Mouse (Mus musculus) inflammation-experienced regulatory T-cells, adult 6 months (primary cell): ENCODE measurements around the gene Slc9a1. TPM values are rescaled to one million over a fixed set of nuclear protein-coding genes. Genes with fewer than 3 reads are reported as not detected.
A peak's percentile ranks its signal among the peaks of the same experiment; 100 is the strongest.

ENCODE experiments used
- ATAC-seq: one replicate; pipeline ENCODE4 v1.8.0; 2017
- polyA plus RNA-seq, 3 experiments: library from polyadenylated mRNA; unstranded; fragments of 100-300 nt; shearing (Covaris generic); gene quantifications; one replicate each; pipeline ENCODE4 v1.2.1; 2017

Gene Slc9a1
- polyA plus RNA-seq, 3 experiments from 2014 or later, result 13.1 to 14.8 (median 13.3) TPM

DNA sequence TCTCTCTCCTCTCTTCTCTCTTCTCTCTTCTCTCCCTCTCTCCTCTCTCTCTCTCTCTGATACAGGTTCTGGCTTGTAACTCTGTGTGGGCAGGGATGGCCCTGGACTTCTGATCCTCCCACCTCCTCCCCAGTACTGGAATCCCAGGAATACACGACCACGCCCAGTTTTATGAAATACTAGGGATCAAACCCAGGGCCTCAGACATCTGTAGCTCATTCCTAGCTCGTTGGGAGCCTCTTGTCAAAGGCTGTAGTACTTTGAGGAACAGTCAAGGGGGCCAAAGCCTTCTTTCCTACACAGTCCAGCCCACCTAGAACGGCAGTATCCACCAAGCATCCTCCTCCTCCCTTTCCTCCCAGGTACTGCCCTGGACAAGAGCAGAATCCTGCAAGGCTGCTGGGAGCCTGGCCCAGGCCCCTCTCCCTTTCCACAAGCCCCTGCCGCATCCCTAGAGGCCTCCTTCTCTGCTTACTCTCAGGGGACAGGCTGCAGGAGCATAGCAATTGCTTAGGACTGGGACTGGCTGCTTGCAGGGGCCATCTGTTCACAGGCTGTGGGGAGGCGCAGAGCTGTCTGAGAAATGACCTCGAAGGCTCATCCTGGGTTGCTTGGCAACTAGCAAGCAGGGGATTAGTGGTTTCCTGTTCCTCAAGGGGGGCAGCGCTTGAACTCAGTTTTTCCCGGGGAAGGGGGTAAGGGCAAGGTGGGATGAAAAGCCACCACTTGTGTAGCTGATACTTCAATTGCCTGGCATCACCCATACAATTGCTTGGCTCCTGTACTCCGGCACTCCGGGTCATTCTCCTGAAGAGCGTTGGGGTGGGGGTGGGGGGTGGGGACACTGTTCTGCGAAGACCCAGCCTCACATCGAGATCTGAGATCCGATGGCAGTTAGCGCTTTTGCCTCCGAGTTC, 70.2 kb downstream of the Slc9a1 start:
- ATAC-seq, result no peak

- no peak for ATAC-seq
Observed at GRCm38 (mm10) chr4:133440377-133440795, 70.9 kb downstream of the Slc9a1 start.

- no peak for ATAC-seq
Observed at GRCm38 (mm10) chr4:133442194-133442593, 72.7 kb downstream of the Slc9a1 start.

GRCm38 (mm10) chr4:133443085-133443484, 73.6 kb downstream of the Slc9a1 start:
- ATAC-seq, result no peak

- ATAC-seq, result no peak
Observed at GRCm38 (mm10) chr4:133445727-133446126, 76.2 kb downstream of the Slc9a1 start.

GRCm38 (mm10) chr4:133447366-133447765, 77.9 kb downstream of the Slc9a1 start:
- ATAC-seq, result no peak

DNA sequence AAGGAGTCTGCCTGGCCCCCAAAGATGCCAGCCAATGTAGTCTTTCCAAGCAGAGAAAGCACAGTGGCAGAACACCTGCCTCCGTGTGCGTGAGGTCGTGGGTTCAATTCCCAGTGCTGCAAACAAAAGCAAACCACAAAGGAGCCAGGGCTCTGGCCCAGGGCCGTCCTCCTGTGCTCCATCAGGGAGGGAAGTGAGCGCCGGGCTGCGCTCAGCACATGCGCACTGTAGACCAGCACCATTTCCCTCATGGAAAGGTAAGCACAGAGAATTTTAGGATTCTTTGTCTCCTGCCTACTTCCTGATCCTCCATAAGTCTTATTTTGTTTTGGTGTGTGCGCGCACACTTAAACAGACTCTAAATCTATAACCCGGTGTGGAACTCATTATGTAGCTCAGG, 78.5 kb downstream of the Slc9a1 start:
- no peak for ATAC-seq

GRCm38 (mm10) chr4:133448708-133449388, 79.3 kb downstream of the Slc9a1 start:
- ATAC-seq, result no peak

- ATAC-seq, result no peak
Observed at GRCm38 (mm10) chr4:133449726-133450125, 80.2 kb downstream of the Slc9a1 start.

DNA sequence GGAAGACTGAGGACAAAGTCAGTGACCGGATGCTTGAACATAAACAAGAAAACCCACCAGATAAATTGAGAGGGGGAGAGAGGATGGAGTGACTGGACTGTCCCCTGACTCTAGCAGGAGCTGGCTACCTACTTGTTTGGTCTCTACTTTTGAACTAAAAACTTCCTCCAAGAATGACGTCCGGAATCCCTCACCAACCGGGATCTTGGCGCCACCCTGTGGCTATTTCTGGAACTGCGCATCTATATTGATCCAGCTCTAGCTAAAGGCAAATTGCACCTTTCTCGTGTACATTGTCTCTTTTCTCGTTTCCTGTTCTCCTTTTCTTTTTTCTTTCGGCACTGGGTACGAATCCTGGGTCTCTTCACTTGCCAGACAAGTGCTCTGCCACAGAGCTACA, 82.0 kb downstream of the Slc9a1 start:
- ATAC-seq, result no peak

DNA sequence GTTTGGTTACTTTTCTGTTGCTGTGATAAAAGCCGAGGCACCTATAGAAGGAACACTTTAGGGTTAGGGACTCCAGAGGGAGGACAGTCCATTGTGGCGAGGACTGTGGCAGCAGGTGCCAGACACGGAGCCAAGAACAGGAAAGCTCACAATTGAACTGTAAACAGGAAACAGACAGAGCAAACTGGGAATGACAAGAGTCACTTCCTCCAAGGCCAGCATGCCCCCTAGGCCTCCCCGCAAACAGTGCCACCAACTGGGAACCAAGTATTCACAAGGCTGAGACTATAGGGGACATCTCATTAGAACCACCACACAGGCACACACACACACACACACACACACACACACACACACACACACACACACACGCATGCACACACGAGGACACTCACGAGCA, 82.9 kb downstream of the Slc9a1 start:
- ATAC-seq, result no peak

DNA sequence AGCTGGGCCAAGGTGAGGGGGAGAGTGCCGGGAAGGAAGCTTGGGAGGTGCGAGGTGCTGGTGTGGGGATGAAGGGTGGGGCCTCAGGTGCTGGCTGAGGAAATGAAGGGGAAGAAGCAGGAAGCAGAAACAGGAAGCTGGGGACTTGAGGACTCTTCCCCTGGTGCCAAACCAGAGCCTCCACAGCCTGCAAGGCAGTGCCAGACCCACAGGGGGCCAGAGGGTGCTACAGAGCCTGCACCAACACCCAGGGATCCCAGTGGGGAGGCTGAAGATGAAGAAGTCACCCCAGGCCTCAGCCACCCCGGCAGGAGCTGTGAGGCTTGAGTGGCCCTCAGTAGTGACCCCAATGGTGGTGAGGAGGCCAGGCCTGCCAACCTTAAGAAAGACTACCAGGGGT, 88.5 kb downstream of the Slc9a1 start:
- ATAC-seq, result no peak

DNA sequence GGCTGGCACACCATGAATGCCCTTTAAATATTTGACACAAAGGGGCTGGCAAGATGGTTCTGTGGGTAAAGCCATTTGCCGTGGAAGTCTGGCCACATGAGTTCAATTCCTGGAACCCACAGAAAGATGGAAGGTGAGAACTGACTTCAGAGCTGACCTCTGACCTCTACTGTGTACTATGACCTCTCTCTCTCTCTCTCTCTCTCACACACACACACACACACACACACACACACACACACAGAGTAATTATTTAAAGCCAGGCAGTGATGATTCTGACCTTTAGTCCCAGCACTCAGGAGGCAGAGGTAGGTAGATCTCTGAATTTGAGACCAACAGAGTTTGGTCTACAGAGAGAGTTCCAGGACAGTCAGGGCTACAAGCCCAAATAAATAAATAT, 90.5 kb downstream of the Slc9a1 start:
- ATAC-seq, result no peak

DNA sequence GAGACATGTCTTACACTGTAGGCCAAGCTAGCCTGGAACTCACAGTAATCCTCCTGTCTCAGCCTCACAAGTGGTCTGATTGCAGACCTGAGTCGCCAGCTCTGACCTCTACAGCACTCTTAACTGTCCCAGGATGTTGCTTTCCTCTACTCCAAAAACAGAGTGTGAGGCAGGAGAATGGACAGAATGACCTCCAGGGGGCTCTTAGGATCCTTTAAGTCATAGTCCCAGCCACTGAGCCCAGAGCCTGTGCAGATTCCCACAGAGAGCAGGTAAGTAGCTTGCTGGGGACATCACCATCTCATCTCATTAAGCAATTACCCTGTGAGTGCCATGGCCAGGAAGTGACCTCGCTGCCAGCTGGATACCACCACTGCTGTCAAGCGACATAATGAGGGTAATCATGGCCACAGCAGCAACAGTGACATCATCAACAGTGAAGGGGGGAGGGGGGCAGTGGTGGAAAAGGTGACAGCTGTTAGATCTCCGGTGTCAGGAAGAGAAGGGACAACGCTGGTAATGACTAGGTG, 91.4 kb downstream of the Slc9a1 start:
- no peak for ATAC-seq

GRCm38 (mm10) chr4:133461362-133461761, 91.9 kb downstream of the Slc9a1 start:
- no peak for ATAC-seq

- no peak for ATAC-seq
Observed at GRCm38 (mm10) chr4:133463184-133463583, 93.7 kb downstream of the Slc9a1 start.

DNA sequence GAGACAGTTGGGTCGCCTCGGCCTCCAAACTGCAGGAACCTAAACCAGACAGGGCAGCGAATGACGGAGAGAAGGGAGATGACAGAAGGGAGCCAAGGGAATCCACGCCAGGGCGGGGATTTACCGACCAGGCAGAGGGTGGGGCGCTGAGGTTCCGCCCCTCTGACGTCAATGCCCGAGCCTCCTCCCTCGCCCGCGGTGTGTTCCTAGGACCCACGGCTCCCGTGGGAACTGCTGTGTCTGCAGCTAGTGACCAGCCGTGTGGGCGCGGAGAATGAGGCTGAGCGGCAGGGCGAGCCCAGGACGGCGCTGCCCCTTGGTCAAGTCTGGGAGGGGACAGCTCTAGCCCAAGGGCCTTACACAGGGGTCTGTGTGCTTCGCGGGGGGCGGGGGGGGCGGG, 98.6 kb downstream of the Slc9a1 start:
- peak; percentile 61 for ATAC-seq

GRCm38 (mm10) chr4:133469122-133469521, 99.6 kb downstream of the Slc9a1 start:
- no peak for ATAC-seq

DNA sequence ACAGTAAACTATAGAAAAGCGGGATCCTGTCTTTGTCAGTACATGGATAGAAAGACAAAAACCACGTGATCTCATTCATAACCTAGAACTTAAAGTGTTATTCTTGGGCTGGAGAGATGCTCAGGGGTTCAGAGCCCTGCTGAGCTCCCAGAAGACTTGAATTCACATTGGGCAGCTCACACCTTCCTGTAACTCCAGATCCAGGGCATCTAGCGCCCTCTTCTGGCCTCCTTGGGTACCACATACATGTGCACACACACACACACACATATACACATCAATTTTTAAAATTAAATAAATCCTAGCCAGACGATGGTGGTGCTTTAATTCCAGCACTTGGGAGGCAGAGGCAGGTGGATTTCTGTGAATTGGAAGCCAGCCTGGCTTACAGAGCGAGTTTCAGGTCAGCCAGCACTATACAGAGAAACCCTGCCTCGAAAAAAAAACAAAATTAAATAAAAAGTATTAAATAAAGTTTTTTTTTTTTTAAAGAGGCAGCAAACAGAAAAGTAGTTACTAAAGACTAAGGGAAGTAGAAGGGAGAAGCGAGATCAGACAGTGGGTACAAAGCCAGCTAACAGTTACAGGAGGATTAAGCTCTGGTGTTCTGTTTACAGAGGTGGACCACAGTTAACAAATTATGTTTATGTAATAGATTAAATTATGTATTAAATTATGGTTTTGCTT, 101.8 kb downstream of the Slc9a1 start:
- ATAC-seq, result no peak
